Mouse (Mus musculus) kidney, adult 18-20 months (tissue): ENCODE results near the gene Fhod1.
A peak's percentile ranks its signal among the peaks of the same experiment; 100 is the strongest.

Experiments
- DNase-seq: peaks from one replicate; pipeline ENCODE4 v3.0.0; 2021

Gene Fhod1

DNA sequence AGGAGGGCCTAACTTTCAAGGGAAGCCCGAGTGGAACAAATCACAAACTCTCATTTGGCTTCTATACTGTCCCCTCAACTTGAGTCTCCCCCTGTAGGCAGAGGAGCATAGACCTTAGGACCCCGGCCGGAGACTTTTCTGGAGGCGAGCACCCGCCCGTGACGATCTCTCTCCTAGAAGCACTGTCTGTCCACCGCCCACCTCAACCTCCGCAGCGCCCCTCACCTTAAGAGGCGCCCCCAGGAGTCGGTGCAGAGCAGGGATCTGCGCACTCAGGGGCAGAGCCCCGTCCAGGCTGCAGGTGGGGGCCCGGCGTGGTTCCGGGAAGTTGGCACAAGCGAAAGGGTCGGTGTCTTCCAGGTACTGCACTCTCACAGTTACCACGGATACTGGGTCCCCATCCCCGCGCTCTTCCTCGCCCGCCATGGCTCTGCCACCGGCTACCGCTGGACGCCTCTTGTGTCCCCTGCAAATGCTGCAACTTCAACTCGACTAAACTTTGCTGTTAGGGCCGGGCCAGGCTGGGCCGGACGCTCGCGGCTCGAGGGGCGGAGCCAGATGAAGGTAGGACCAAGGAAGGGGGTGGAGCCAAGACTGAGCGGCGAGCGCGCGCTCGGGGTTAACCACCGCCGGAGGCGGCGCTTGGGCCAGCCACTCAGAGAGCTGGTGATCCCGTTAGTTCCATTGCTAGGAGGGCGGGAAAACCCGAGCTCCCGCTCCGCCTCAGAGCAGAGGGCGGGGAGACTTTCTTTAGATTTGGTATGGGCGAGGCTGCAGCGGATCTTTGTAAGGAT is at the start of gene Fhod1:
Gene Fhod1 (minus strand): TSS at position 526 of the 794 bp plus-strand sequence.
- DNase-seq = peak; percentile 95

DNA sequence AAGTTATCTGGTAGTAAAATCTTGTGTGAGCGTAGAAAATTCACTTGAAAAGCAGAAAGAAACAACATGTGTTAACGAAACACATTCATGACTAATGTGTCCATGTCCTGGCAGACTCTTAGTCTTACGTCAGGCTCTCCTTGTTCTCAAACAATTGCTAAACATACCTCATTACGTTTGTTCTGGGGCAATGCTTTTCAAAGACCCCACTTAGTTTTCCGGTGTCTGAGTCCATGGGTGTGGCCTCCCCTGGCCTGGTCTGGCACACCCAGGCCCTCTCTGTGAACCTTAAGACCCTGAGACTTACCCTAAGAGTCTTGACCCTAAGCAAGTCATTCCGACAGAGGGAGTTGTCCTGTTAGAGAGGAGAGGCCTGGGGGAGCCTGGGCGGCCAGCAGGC is 46.2 kb upstream of the Fhod1 start:
- DNase-seq = no peak

DNA sequence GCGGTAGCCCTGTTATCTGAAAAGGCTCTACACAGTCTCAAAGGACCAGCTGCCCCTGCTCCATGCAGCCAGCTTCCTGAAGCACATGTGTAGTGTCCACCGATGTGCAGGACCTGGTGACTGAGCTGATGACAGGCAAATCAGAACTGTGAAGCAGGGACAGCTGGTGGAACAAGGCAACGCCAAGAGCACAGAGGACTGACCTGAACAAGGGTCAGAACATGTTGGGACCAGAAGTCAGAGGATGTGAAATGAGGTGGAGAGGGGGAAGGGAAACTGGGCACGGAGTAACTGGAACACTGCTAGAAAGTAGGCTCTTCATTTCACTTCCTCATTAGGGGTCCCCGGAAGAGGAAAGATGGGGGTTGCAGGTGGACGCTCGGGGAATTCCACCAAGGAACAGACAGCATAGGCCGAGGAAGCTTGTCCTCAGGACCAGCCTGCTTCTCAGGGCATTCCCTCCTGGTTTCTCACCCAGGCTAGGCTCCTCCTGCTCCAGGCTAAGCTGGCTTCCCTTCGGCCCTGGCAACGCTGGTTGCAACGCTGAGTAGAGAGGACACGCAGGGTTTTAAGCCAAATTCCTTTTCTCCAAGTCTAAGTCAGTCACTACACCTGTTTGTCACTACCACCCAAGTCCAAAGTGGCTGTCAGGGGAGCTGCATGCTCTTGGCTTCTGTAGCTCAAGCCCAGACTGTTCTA is 45.5 kb upstream of the Fhod1 start:
- DNase-seq = no peak

DNA sequence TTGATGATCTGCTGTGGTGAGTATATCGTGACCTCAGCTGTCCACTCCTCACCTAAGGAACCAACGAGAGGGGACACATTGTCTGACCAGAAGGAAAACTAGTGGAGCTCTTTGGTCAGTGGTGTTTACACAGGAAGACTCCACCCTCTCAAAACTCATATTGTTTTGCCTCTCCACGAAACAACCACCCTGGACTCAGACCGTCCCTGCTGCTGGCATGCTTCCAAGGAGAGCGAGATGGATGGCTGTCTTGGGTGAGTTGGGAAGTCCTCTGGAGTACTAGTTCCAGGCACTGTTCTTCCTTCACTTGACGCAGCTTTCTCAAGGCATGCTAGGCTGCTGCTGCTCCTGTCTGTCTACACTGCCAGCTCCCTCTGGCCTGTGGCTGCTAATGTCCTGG is 41.3 kb upstream of the Fhod1 start:
- no peak for DNase-seq

DNA sequence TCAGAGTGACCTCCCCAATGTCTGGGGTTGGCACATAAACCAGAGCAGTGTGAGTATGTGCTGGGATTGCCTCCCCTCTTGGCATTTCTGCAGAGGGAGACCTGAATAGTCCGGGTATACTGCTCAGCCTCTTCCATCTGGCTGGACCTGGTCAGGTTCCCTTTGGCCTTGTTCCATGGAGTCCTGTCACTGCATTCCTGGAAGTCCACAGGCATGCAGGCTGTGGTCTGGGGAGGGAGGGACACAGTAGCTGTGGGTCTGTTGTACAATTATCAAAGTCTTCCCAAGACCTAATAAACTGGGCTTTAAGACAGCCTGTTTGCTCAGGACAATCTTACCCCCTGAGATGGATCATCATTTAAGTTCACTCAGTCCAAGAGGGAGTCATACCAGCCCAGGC is 39.4 kb upstream of the Fhod1 start:
- DNase-seq = peak; percentile 59

DNA sequence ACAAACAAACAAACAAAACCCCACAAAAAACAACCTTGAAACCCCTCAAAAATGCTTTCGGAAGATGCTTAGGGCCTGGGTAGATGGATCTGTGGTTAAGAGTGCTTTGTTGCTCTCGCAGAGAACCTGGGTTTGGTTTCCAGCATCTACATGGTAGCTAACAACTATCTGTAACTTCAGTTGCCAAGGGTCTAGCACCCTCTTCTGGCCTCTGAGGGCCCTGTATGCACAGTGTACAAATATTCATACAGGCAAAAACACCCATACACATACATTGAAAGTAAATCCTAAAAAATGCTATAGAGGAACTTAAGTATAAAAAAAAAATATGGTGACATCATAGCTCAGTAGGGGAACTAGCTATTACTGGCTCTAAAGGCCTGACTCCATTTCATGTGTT is 36.3 kb upstream of the Fhod1 start:
- DNase-seq = no peak

DNA sequence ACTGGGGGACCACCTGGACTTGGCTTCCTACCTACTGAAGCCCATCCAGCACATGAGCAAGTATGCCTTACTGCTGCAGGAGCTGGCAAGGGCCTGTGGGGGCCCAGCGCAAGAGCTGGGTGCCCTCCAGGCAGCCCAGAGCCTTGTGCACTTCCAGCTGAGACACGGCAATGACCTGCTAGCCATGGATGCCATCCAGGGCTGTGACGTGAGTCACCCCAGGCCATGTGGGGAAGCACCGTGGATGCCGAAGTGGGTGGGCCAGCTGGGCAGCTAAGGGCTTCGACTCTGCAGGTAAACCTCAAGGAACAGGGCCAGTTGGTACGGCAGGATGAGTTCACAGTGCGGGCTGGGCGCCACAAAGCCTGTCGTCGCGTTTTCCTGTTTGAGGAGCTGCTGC is 32.6 kb upstream of the Fhod1 start:
- DNase-seq = no peak

DNA sequence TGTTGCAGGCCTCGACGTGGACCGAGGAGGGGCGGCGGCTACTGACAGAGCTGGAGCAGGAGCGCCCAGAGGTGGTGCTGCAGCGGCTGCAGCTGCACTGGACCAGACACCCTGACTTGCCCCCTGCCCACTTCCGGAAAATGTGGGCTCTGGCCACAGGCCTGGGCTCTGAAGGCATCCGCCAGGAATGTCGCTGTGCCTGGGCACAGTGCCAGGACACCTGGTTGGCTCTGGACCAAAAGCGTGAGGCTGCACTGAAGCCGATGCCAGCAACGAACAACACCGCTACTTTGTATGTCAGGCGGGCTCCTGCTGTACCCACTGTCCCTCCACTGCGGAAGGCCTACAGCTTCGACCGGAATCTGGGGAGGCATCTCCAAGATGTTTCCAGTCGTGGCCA is 30.9 kb upstream of the Fhod1 start:
- DNase-seq = peak; percentile 79

DNA sequence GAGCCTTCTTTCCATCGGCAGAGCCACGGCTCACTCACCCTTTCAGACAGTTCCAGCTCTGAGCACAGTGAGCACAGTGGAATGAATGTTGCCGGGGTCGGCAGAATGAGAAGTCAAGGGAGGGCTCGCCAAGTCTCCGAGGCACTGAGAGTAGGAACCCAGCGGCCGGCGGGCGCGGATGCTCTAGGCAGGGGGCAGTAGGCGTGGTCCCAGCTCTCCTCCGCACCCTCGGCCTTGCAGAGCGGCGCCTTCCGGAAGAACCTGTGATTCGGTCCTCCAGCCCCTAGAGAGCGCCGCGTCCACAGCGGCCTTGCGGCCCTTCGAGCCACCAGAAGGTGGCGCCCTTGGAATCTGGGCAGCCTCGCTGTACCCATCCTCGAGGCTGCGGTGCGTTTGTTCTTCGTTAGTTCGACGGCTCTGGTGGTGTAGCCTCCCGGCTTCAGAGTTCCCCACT is 26.8 kb upstream of the Fhod1 start:
- DNase-seq = no peak

DNA sequence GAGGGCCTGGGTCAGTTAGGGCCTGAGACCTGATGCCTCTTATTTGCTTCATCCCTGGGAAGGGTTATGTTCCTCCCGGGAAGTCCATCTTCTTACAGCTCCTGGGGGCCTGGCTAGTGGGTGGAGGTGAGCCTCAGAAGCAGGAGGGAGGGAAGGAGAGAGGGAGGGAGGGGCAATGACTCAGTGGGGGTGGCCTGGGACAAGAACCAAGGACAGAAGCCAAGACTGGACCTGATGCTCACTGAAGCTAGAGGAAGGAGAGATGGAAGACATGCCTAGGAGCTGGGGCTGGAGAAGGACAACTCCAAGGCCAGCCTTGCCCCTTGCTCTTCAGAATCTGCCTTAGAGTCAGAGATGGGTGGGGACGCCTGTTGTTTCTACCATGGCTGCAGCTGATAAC is 25.3 kb upstream of the Fhod1 start, which contains the start of gene Plekhg4:
Gene Plekhg4 (plus strand): TSS at position 243 of the 400 bp plus-strand sequence.
- DNase-seq = no peak

DNA sequence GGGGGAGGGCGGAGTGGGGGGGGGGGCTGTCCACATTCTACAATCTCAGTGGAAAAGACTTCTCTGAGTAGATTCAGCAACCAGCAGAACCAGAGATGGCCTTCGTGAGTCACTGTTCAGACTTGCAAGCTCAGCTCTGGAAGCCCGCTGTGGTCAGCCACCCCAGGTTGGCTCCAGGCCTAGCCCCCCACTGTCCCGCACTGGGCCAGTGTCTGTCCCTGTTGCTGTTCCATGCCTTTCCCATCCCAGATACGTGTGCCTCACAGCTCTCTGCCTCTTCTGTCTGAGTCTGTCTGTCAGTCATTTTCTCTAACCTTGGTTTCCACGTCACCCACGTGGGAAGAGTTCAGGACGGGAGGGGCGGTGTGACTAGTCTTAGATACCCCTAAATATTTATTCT is 24.7 kb upstream of the Fhod1 start:
- DNase-seq = no peak

DNA sequence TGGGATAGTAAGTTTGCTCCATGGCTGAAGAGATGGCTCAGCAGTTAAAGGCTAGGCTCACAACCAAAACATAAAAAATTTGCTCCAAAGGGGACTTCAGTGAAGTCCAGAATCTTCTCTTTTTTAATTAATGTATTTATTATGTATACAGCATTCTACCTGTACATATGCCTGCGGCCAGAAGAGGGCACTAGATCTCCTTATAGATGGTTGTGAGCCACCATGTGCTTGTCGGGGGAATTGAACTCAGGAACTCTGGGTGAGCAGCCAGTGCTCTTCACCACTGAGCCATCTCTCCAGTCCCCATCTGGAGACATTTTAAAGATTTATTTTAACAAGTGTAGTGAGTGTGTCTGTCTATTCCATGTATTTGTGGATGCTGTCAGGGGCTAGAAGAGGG is 19.4 kb upstream of the Fhod1 start:
- DNase-seq = no peak

DNA sequence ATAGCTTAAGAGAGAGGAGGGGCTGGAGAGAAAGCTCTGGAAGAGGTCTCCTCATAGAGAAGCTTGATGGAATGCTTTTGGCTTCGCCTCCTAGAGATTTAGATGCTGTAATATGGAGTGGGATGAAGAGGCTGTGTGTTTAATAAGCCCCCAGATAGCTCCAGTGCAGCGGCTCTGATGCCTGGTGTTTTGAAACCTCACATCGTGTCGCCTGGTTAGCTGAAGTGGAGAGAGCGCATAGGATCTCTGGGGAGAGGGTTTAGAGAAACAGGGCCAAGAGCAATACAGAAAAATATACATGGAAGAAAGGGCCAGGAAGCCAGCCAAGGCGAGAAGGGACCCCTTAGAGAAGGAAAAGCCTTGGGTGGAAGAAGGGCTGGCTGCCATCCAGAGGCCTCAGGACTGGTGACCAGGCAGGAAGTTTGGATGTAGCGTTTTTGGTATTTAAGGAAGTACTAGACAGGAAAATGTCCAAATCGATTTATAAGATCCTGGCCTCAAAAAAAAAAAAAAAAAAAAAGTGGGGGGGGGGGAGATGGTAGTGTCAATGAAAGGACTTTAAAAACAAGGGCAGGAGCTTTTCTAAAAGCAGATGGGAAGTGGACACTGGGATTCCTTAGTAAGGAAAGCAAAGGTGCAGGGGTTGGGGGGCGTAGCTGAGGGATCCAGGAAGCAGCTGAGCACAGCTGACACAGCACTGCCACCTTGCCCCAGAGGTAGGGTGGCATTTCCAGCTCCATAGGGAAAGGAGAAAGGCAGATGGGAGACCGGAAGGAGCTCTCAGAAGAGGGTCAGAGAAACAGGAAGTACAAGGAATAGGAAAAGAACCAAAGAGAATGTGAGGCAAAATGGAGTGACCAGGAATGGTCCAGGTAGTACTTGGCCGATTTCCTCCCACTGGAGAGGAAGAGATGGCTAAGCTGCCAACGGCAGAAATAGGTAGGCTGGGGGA is 14.3 kb upstream of the Fhod1 start:
- DNase-seq = no peak

DNA sequence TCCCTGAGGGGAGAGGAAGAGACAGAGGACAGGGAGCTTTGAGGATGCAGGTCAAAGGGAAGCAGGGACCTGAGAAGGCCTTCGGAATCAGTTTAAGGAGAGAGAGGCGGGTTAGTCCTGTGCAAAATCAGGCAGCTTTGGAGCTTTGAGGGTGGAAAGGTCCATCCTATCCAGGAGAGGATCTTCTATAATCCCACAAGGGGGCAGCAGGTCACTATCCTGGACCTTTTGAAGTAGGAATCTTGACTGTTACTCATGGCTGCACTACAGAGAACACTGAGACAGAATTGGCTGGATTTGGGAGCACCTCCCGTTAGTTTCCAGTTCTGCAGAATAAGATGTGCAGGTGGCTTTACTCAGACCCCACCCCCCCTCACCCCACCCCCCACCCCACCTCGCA is 11.9 kb upstream of the Fhod1 start:
- no peak for DNase-seq

DNA sequence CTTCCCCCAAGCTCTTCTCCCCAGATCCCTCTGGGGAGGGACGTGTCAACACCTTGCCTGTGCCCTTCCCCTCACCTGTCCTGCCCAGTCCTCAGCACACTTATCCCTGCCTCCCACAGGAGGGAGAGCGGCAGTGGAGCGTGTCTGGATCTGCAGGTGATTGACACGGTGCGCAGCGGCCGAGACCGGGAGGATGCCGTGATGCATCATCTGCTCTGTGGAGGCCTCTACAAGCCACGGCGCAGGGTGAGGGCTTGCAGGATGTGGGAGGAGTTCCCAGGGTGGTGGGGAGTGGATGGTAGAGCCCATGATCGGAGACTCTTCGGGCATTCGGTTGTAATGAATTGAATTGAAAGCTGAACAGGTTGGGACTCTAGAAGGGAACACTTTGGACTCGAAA is 11.5 kb upstream of the Fhod1 start:
- DNase-seq = no peak

DNA sequence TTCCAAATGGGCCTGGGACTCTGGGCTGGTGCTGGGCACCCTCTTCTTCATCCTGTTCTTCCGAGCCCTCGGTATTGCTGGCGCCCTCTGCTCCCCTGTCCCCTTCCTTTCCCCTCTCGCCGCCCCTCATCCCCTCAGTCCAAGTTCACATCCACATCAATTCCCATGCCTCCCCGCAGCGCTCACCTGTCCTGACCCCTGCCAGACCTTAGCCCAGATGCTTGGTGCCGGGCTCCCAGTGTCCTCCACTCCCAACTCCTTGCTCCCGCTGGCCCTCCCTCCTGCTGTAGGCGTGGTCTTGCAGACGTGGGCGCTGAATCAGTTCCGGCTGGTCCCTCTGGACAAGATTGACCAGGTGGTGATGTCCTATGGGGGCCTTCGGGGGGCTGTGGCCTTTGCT is 8.9 kb upstream of the Fhod1 start:
- DNase-seq = no peak

DNA sequence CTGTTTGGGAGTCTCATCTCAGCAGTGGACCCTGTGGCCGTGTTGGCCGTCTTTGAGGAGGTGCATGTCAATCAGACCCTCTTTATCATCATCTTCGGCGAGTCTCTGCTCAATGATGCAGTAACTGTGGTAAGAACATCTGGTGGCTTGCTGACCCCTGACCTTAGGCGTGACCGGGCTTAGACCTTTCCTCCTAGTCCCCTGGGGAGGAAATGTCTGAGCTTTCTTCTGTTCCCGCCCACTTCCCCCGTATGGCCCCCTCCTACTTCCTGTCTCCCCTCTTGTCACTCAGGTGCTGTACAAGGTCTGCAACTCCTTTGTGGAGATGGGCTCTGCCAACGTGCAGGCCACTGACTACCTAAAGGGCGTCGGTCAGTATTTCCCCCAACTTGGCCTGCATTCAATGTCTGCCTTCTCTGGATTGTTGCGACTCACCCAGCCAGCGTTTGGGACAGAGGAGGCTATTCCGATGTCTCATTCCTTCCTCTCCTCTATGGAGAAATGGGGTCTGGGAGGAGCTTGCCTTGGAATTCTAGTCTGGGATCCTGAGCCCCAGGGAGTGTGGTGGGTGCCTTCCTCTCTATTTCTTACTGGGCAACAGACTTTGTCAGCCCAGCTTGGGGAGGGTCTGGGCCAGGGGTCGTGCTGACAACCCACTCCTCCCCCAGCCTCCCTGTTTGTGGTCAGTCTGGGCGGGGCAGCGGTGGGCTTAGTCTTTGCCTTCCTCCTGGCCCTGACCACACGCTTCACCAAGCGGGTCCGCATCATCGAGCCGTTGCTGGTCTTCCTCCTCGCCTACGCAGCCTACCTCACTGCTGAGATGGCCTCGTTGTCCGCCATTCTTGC is 7.6 kb upstream of the Fhod1 start:
- DNase-seq = peak; percentile 57

DNA sequence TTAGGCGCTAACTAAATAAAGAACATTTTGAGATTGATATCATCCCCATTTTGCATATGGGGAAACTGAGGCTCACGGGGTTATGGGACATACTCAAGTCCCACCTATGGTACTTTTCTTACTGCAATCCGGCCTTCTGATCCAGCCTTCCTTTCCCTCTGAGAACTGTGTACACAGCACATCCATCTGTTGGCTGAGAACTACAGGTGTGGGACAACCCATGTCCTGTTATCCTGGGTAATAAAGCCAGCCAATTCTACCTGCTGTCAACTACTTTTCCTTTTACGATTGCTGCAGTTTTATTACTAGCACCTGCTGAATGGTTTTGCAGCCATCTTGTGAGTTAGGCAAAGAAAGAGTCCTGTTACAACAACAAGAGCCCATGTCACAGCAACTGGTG is 6.8 kb upstream of the Fhod1 start:
- no peak for DNase-seq

DNA sequence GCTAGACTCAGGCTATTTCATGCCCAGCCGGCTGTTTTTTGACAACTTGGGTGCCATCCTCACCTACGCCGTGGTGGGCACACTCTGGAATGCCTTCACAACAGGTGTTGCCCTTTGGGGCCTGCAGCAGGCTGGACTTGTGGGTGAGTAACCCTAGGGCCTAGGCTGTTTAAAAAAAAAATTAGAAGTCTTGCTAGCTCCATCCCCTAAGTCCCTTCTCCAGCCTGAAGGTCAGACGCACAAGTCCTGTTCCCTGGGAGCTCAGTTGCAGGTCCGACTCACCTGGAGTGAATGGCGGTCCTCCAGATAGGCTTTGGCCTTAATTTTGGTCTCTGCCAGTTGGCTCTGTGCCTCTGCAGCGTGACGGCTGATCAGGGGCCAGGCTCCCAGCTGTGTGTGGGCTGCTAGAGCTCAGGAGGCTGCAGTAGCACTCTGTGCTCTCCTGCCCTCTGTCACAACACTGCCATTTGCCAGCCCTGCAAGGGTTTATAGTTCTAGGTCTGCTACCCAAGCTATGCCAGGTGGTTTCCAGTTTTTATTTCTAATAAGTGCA is 5.9 kb upstream of the Fhod1 start:
- no peak for DNase-seq

DNA sequence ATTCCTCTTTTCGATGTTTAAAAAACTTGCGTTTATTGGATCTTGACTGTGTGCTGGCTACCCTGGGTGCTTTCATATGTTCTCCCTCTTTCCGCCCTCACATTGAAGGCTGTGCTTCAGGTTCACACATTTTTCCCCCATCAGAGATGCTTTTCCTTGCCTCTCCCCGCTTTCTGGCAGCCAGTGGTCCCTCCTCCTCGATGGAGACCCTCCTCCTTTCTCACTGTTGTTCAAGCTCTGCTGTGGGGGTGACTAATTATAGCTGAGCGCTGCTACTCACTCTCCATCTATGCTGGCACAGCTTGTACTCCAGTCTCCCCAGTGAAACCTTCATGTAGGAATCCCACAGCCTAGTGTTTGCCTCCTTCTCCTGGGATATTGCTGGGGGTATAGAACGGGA is 2.4 kb upstream of the Fhod1 start:
- no peak for DNase-seq

DNA sequence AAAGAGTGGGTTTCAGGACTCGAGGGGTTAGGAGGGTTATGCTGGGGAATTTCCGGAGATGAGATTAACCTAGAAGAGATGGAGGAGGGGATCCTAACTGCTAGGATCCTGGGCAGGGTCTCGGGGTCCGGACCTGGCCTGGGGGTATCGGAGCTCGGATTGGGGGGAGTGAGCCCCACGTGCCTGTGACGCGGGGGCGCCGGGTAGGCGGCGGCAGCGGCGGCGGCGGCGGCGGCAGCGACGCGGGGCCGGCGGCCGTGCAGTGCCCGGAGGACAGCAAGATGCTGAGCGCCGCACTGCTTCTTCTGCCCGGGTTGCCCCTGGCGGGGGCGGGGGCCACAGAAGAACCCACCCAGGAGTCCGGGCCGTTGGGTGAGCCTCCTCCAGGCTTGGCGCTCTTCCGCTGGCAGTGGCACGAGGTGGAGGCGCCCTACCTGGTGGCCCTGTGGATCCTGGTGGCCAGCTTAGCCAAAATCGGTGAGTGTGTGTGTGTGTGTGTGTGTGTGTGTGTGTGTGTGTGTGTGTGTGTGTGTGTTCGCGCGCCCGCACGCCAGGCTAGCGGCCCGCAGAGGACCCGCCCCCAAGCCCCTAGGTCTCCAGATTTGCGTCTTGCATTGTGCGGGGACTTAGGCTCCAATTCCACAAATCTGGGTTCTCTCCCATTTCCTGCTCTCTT is 1.5 kb upstream of the Fhod1 start:
- no peak for DNase-seq
